Mouse (Mus musculus) lung, embryonic 14.5 days (tissue): ENCODE data around the gene Casc1. TPM values are rescaled to one million over a fixed set of nuclear protein-coding genes. Genes with fewer than 3 reads are reported as not detected.

Source experiments
- ATAC-seq: fragments of 200-750 bp; cut with Nextera tagmentation; 2 replicates; pipeline ENCODE4 v1.8.0; 2017; ENCODE audit warnings: mild to moderate bottlenecking, moderate TSS enrichment, moderate library complexity; ENCODE audit not compliant: insufficient read depth
- DNase-seq: peaks from one replicate; pipeline ENCODE4 v3.0.0-alpha.2; 2015
- H3K27ac ChIP-seq: fragments of 300-500 bp; sonication (generic); 2 replicates; pipeline ENCODE4 v1.5.1; 2014; ENCODE audit warnings: low read depth, mild to moderate bottlenecking, moderate library complexity
- H3K27me3 ChIP-seq: fragments of 300-500 bp; sonication (generic); 2 replicates; pipeline ENCODE4 v1.6.1; 2014; ENCODE audit warnings: low read length, control low read depth; ENCODE audit not compliant: insufficient read depth
- H3K36me3 ChIP-seq: fragments of 300-500 bp; sonication (generic); 2 replicates; pipeline ENCODE4 v1.6.1; 2014; ENCODE audit warnings: control low read depth; ENCODE audit not compliant: insufficient read depth
- H3K4me1 ChIP-seq: fragments of 300-500 bp; sonication (generic); 2 replicates; pipeline ENCODE4 v1.6.1; 2014; ENCODE audit warnings: antibody characterized with exemption, control low read depth; ENCODE audit not compliant: insufficient read depth
- H3K4me2 ChIP-seq: fragments of 300-500 bp; sonication (generic); 2 replicates; pipeline ENCODE4 v1.6.1; 2014; ENCODE audit warnings: mild to moderate bottlenecking
- H3K4me3 ChIP-seq: fragments of 300-500 bp; sonication (generic); 2 replicates; pipeline ENCODE4 v1.5.1; 2014; ENCODE audit warnings: low read depth, low read length
- H3K9ac ChIP-seq: fragments of 300-500 bp; sonication (generic); 2 replicates; pipeline ENCODE4 v1.6.1; 2014
- H3K9me3 ChIP-seq: fragments of 300-500 bp; sonication (generic); 2 replicates; pipeline ENCODE4 v1.6.1; 2016; ENCODE audit warnings: low read depth, low read length, control low read depth
- CTCF ChIP-seq: IDR thresholded peaks from 2 replicates; pipeline ENCODE4 v1.5.1; 2016; ENCODE audit warnings: antibody characterized with exemption, low read depth
- WGBS: fragments of 180-500 bp; shearing (Covaris S2); extraction: QIAGEN DNeasy Blood & Tissue Kit; methylation state at CpG from one replicate; pipeline ENCODE4 v1.1.7; 2014; 5-methylcytosine and 5-hydroxymethylcytosine counted together
- polyA plus RNA-seq: library from polyadenylated mRNA; unstranded; fragments of >200 nt; fragmentation: Nextera tagmentation; extraction: Ambion mirVana; gene quantifications from 2 replicates; pipeline ENCODE4 v1.2.1, GENCODE M21; 2014

Gene Casc1
- polyA plus RNA-seq, 1 experiment from 2014 or later: 0.50 TPM

- no peaks in the 10 kb centered on the region for H3K36me3 ChIP-seq
- no peak overlapping the region for H3K9ac ChIP-seq
- TF ChIP-seq CTCF: no peak
- H3K27me3 ChIP-seq: no peaks in the 10 kb centered on the region
- no peak overlapping the region for H3K4me2 ChIP-seq
- H3K4me1 ChIP-seq: no peaks in the 10 kb centered on the region
- no peaks in the 10 kb centered on the region for H3K9me3 ChIP-seq
- H3K27ac ChIP-seq: no peak overlapping the region
- H3K4me3 ChIP-seq: no peak overlapping the region
- 62% methylated on average over 4 of the region's 4 CpGs for WGBS
- ATAC-seq: no peak
- DNase-seq: no peak
Observed at GRCm38 (mm10) chr6:145158619-145159018, 52.2 kb downstream of the Casc1 start.

GRCm38 (mm10) chr6:145149054-145149453 lies 61.8 kb downstream of the Casc1 start:
- ATAC-seq (peak; percentile 44; the same call in 1 of the 2 replicates), DNase-seq (peak; percentile 47)
- no peak overlapping the region for H3K4me3 ChIP-seq
- no peaks in the 10 kb centered on the region for H3K4me1 ChIP-seq
- no peaks in the 10 kb centered on the region for H3K36me3 ChIP-seq
- 27% methylated on average over 9 of the region's 9 CpGs for WGBS
- no peak overlapping the region for H3K27ac ChIP-seq
- no peaks in the 10 kb centered on the region for H3K9me3 ChIP-seq
- H3K4me2 ChIP-seq: no peak overlapping the region
- H3K27me3 ChIP-seq: no peaks in the 10 kb centered on the region
- H3K9ac ChIP-seq: no peak overlapping the region
- TF ChIP-seq CTCF: no peak

- Histone ChIP-seq H3K4me3 (no peak overlapping the region), H3K27ac (no peak overlapping the region), H3K9me3 (no peaks in the 10 kb centered on the region), H3K9ac (no peak overlapping the region), H3K27me3 (no peaks in the 10 kb centered on the region), H3K36me3 (no peaks in the 10 kb centered on the region), H3K4me2 (no peak overlapping the region), H3K4me1 (no peaks in the 10 kb centered on the region)
- no peak for ATAC-seq
- 63% methylated on average over 16 of the region's 16 CpGs for WGBS
- DNase-seq: no peak
- TF ChIP-seq CTCF: no peak
Observed at GRCm38 (mm10) chr6:145147716-145148115, 63.1 kb downstream of the Casc1 start.

- Histone ChIP-seq H3K27ac (no peak overlapping the region), H3K9me3 (no peaks in the 10 kb centered on the region), H3K9ac (no peak overlapping the region), H3K4me2 (no peak overlapping the region), H3K4me3 (no peak overlapping the region), H3K27me3 (no peaks in the 10 kb centered on the region), H3K36me3 (no peaks in the 10 kb centered on the region), H3K4me1 (no peaks in the 10 kb centered on the region)
- DNase-seq: no peak
- TF ChIP-seq CTCF: no peak
- no peak for ATAC-seq
- WGBS: 55% methylated on average over 7 of the region's 7 CpGs
Observed at GRCm38 (mm10) chr6:145145173-145145572, 65.6 kb downstream of the Casc1 start.

GRCm38 (mm10) chr6:145141827-145142226 lies 69.0 kb downstream of the Casc1 start:
- Histone ChIP-seq H3K27ac (no peak overlapping the region), H3K9me3 (no peaks in the 10 kb centered on the region), H3K27me3 (no peaks in the 10 kb centered on the region), H3K9ac (no peak overlapping the region), H3K4me2 (no peak overlapping the region), H3K36me3 (no peaks in the 10 kb centered on the region), H3K4me3 (no peak overlapping the region), H3K4me1 (no peaks in the 10 kb centered on the region)
- WGBS: 78% methylated on average over 12 of the region's 12 CpGs
- no peak for TF ChIP-seq CTCF
- no peak for DNase-seq
- ATAC-seq: no peak

- H3K4me1 ChIP-seq: no peaks in the 10 kb centered on the region
- no peak overlapping the region for H3K4me3 ChIP-seq
- no peak for TF ChIP-seq CTCF
- H3K36me3 ChIP-seq: no peaks in the 10 kb centered on the region
- no peak for ATAC-seq
- H3K27me3 ChIP-seq: no peaks in the 10 kb centered on the region
- H3K27ac ChIP-seq: no peak overlapping the region
- no peaks in the 10 kb centered on the region for H3K9me3 ChIP-seq
- no peak for DNase-seq
- WGBS: 51% methylated on average over 11 of the region's 11 CpGs
- H3K9ac ChIP-seq: no peak overlapping the region
- H3K4me2 ChIP-seq: no peak overlapping the region
Observed at GRCm38 (mm10) chr6:145140706-145141105, 70.1 kb downstream of the Casc1 start.

GRCm38 (mm10) chr6:145139776-145140475 lies 70.9 kb downstream of the Casc1 start:
- 71% methylated on average over 11 of the region's 11 CpGs for WGBS
- no peak overlapping the region for H3K4me3 ChIP-seq
- no peaks in the 10 kb centered on the region for H3K27me3 ChIP-seq
- H3K4me1 ChIP-seq: no peaks in the 10 kb centered on the region
- no peaks in the 10 kb centered on the region for H3K9me3 ChIP-seq
- no peak overlapping the region for H3K27ac ChIP-seq
- ATAC-seq (no peak), DNase-seq (no peak)
- no peak overlapping the region for H3K9ac ChIP-seq
- no peak for TF ChIP-seq CTCF
- H3K4me2 ChIP-seq: no peak overlapping the region
- no peaks in the 10 kb centered on the region for H3K36me3 ChIP-seq
